Mouse (Mus musculus): ENCODE measurements around the gene Iqsec1.

The Iqsec1 gene

GRCm38 (mm10) chr6:90750091-90750490, 238.4 kb downstream of the Iqsec1 start:
- DNase-seq = no peak

GRCm38 (mm10) chr6:90749414-90749937, 239.0 kb downstream of the Iqsec1 start:
- DNase-seq = no peak

- no peak for DNase-seq
Observed at GRCm38 (mm10) chr6:90748976-90749375, 239.5 kb downstream of the Iqsec1 start.

DNA sequence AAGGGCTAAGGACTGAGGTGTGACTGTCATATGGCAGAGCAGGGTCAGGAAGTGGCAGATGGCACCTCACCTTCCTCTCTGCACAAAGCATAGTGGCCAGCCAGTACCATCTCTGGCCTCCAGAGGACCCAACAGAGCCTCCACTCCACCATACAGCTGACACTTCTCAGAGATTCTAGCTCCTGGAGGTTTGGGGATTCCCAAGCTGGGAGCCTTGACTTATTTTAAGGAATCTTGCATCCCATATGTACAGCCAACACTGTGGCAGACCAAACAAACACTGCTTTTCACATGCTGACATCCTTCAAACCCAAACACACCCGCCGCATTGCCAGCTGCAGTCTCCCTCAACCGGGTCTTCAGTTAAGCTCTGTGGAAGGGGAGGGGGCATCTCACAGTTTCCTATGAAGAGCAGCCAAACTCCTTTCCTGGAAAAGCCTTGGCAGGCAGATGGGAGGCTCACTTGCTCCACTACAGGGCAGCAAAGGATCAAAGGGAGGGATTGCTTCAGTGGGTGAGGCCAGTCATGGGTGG, 242.1 kb downstream of the Iqsec1 start:
- no peak for DNase-seq

- no peak for DNase-seq
Observed at GRCm38 (mm10) chr6:90745401-90746198, 242.9 kb downstream of the Iqsec1 start.

DNA sequence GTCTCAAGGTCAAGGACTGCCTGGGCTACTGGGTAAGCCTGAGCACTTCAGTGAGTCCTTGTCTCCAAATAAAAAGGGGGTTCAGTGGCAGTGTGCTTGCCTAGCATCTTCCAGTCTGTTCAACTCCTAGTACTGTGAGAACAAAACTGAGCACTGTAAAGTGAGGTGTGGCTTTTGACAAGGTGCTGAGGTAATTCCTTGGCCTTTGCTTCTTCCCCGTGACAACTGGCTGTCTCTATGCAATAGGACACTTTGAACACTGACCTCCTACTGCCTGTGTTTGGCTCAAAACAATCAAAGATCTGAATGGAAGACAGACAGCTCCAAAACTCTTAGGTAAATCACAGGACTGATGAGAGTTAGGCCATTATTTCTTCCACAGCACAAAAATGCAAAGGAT, 246.0 kb downstream of the Iqsec1 start:
- DNase-seq = no peak

GRCm38 (mm10) chr6:90741717-90742116, 246.8 kb downstream of the Iqsec1 start:
- no peak for DNase-seq

GRCm38 (mm10) chr6:90741056-90741420, 247.4 kb downstream of the Iqsec1 start:
- DNase-seq = no peak

DNA sequence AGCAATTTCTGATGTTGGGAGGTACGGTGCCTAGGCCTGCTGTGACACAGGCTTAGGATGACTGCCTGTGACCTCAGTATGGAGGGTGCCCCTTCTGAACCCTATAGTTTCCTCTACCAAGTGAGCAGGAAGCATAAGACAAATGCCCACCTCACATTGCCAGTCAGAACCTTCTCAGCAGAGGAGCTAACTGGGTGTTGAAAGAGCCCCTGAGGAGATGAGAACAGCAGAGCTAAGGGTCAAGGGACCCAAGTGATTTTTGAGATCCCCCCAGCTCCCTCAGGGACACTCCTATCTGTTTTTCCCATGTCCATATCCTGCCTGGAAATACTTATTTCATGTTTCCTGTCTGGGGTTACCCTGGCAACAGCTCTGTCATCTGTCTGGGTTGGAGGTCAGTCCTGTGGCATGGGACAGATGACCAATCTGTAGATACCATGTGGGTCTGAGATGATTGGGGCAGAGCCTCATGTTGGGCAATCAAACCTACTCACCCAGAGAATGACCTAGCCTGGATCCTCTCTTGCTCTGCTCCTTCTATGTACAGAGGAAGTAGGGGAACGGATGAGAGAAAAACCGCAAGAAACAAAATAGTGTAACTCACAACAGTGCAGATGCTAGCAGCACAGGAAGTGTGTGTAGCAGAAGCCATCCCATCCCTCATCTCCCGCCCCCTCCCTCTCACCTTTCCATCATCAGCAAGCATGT, 248.0 kb downstream of the Iqsec1 start:
- no peak for DNase-seq

- DNase-seq = peak; percentile 94
Observed at GRCm38 (mm10) chr6:90737376-90737775, 251.1 kb downstream of the Iqsec1 start.

DNA sequence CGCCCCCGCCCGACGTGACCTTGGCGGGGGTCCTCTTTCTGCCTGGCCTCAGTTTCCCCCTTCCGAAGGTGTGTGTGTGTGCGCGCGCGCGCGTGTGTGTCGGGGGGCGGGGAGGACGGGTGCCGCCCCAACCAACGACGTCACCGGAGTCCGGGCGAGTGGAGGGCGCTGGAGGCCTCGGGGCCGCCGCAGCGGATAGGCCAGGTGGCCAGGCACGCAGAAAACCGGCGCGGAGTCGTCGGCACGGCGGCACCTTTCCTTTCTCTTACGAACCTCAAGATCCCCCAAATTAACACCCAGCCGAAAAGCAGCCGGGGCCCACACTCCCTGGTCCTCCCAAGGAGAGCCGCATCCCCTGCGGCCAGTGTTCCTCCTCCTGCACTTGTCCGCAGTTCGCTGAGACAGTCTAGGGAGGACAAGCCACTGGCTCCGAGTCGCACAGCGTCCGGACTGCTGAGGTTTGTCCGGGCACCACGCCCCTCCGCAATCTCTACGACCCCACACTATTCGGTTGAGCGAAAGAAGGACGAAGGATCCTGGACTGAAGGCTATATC, 251.7 kb downstream of the Iqsec1 start:
- peak; percentile 73 for DNase-seq

DNA sequence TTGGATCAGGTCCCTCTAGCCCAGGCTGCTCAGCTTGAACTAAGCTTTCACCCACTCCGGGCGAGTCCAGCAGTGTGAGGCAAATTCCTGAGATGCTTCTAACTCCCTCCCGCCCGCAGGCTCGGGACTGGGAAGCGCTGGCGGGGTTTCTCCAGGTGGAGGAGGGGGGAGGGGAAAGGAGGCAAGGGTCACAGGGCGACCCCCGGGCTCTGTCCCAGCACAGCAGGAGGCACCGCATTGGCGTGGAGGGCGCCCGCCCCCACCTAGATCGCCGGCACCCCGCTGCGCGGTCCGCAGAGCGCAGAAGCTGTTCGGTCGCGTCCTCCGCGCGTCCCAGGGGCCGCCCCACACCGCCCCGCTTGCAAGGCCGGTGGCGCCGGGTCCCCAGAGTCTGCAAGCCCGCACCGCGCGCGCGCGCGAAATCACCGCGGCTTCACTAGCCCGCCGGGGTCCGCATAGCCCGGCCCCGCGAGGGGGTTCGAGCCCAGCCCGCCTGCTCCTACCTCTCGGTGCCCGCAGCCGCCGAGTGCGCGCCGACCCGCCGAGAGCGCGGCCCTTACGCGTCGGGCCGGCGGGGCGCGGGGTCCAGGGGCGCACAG, 252.3 kb downstream of the Iqsec1 start:
- DNase-seq = no peak

GRCm38 (mm10) chr6:90735396-90736036, 253.0 kb downstream of the Iqsec1 start:
- no peak for DNase-seq

- DNase-seq = no peak
Observed at GRCm38 (mm10) chr6:90734806-90735205, 253.7 kb downstream of the Iqsec1 start.

GRCm38 (mm10) chr6:90731327-90731726, 257.2 kb downstream of the Iqsec1 start:
- no peak for DNase-seq

GRCm38 (mm10) chr6:90729829-90730228, 258.7 kb downstream of the Iqsec1 start:
- no peak for DNase-seq

DNA sequence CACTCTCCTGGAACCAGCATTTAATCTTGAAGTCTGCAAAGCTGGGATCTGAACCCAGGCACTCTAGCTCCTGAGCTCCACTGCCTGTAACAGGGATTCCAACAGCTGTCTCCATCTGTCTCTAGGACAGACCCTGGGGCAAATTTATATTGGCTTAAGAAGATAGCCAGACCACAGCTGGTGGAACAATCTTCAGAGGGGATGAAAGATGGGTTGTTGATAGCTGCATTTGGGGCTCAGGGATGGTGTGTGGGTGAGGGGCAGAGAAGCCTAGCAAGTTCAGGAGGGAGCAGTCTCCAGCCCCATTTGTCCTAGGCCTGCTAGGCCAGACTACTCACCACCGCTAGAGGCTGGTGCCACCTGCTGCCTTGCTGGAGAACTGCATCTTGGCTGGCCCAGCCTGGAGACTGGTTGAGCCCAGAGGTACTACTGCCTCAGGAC, 260.0 kb downstream of the Iqsec1 start:
- peak; percentile 91 for DNase-seq

- no peak for DNase-seq
Observed at GRCm38 (mm10) chr6:90727826-90728225, 260.7 kb downstream of the Iqsec1 start.

DNA sequence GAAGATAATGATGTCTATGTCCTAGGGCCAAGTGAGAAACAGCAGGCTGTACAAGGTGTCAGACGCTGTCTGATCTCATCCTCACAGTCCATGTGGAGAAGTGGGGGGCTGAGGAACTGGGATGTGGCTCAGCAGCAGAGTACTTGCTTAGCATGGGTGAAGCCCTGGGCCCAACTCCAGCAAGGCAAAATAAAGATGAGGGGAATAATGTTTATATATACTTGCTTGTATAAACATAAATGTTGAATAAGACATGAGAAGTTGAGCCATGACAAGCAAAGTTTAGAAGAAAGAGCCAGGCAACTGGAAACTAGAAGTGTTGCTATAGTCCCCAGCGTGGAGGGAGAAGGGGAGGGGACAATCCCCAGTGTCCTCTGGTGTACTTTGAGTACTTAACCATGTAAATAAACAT, 261.8 kb downstream of the Iqsec1 start:
- DNase-seq = no peak

DNA sequence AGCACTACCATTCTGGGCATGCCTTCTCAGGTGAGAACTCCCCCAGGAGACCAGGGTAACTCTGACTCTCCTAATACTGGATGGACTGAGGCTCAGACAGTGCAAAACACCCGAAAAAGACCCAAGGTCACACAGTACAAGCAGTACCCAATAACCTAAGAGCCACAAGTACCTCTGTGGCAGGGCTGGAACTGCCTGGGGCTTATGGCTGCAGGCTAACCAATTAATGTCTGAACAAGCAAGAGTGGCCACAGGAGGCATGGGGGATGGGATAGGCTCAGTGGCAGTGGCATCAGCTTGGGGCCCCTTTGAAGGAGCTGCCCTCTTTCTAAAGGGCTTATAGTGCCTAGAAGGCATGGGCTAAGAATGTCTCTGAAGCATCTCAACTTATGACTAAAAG, 263.0 kb downstream of the Iqsec1 start:
- no peak for DNase-seq

GRCm38 (mm10) chr6:90722993-90723392, 265.5 kb downstream of the Iqsec1 start:
- no peak for DNase-seq

DNA sequence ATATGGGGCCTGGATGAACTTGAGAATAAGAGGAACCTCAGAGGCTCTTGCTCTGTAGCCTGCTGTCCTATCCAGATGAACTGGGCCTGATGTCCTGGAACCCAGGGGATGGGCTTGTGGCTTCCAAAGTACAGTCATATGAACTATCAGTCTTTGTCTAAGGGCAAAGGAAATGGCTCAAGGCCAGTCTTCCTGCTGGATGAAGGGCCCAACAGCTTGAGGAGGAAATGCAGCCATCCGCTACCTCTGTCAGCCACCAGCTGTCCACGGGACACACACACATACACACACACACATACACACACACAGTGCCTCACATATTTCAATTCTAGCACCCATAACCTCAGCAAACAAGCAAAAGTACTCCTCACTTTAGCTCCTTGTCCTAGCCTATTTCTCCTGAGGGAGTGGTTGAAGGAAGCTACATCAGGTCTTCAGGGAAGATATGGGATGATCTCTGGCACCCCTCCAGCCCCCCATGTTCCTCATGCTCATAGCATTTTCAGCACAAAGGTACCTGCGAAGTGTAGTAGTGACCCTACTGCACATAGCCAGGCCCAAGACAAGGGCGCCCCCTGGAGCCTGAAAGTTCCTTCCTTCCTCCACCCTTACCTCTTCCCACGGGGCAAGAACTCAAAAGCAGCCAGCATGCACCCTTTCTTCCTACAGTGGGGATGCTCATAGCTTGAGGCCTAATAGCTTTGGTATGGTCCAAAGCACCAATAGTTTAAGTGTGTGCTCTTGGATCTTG, 267.3 kb downstream of the Iqsec1 start:
- DNase-seq = peak; percentile 77

Measured in lung, postnatal 14 days (tissue).